Mouse (Mus musculus): ENCODE data around the gene Atf7ip. TPM values are rescaled to one million over a fixed set of nuclear protein-coding genes. Genes with fewer than 3 reads are reported as not detected.

Gene Atf7ip
- polyA plus RNA-seq, 1 experiment from 2014 or later = 59.3 TPM

- H3K27me3 ChIP-seq (ENCODE audit: control insufficient read depth, insufficient read depth, low read length) = no peaks in the 10 kb centered on the region
- no peaks in the 10 kb centered on the region for H3K36me3 ChIP-seq (ENCODE audit: control insufficient read depth, insufficient read depth, low read length)
- H3K27ac ChIP-seq (ENCODE audit: low read length) = no peak overlapping the region
- no peaks in the 10 kb centered on the region for H3K9me3 ChIP-seq (ENCODE audit: control insufficient read depth, low read depth, low read length)
- peak; percentile 60; the same call in 1 of the 2 replicates for ATAC-seq (ENCODE audit: insufficient number of reproducible peaks, insufficient read depth, low FRiP score, low read depth)
- WGBS = 58% methylated on average over 6 of the region's 6 CpGs
- peaks cover 13% of the 10 kb centered on the region; the same call in 1 of the 2 replicates for H3K4me1 ChIP-seq (ENCODE audit: control insufficient read depth, insufficient read depth, low read length)
- no peak overlapping the region for H3K4me2 ChIP-seq (replicated peaks; ENCODE audit: low read depth, low read length)
- H3K9ac ChIP-seq (replicated peaks; ENCODE audit: low read depth, low read length) = no peak overlapping the region
- no peak overlapping the region for H3K4me3 ChIP-seq (ENCODE audit: low read depth, low read length)
Measured at GRCm38 (mm10) chr6:136548041-136548770, 42.2 kb downstream of the Atf7ip start.

- ATAC-seq (ENCODE audit: insufficient number of reproducible peaks, insufficient read depth, low FRiP score, low read depth) = no peak
- Histone ChIP-seq H3K4me2 (replicated peaks; ENCODE audit: low read depth, low read length) (no peak overlapping the region), H3K9ac (replicated peaks; ENCODE audit: low read depth, low read length) (no peak overlapping the region), H3K9me3 (ENCODE audit: control insufficient read depth, low read depth, low read length) (no peaks in the 10 kb centered on the region), H3K4me3 (ENCODE audit: low read depth, low read length) (no peak overlapping the region), H3K36me3 (ENCODE audit: control insufficient read depth, insufficient read depth, low read length) (no peaks in the 10 kb centered on the region), H3K27ac (ENCODE audit: low read length) (peak overlapping the region; percentile 13; the same call in 1 of the 2 replicates), H3K4me1 (ENCODE audit: control insufficient read depth, insufficient read depth, low read length) (peaks cover 10% of the 10 kb centered on the region; the same call in 1 of the 2 replicates), H3K27me3 (ENCODE audit: control insufficient read depth, insufficient read depth, low read length) (no peaks in the 10 kb centered on the region)
- WGBS = 85% methylated on average over 6 of the region's 6 CpGs
Measured at GRCm38 (mm10) chr6:136548796-136549195, 42.8 kb downstream of the Atf7ip start.

- no peak for ATAC-seq (ENCODE audit: insufficient number of reproducible peaks, insufficient read depth, low FRiP score, low read depth)
- H3K36me3 ChIP-seq (ENCODE audit: control insufficient read depth, insufficient read depth, low read length) = no peaks in the 10 kb centered on the region
- no peak overlapping the region for H3K4me2 ChIP-seq (replicated peaks; ENCODE audit: low read depth, low read length)
- peaks cover 9% of the 10 kb centered on the region; the same call in 1 of the 2 replicates for H3K4me1 ChIP-seq (ENCODE audit: control insufficient read depth, insufficient read depth, low read length)
- H3K27me3 ChIP-seq (ENCODE audit: control insufficient read depth, insufficient read depth, low read length) = no peaks in the 10 kb centered on the region
- H3K27ac ChIP-seq (ENCODE audit: low read length) = peak overlapping the region; percentile 52; the same call in 1 of the 2 replicates
- no peaks in the 10 kb centered on the region for H3K9me3 ChIP-seq (ENCODE audit: control insufficient read depth, low read depth, low read length)
- no peak overlapping the region for H3K4me3 ChIP-seq (ENCODE audit: low read depth, low read length)
- no peak overlapping the region for H3K9ac ChIP-seq (replicated peaks; ENCODE audit: low read depth, low read length)
- WGBS = 61% methylated on average over 3 of the region's 3 CpGs
Measured at GRCm38 (mm10) chr6:136549606-136550005, 43.6 kb downstream of the Atf7ip start.

- no peak overlapping the region for H3K9ac ChIP-seq (replicated peaks; ENCODE audit: low read depth, low read length)
- no peaks in the 10 kb centered on the region for H3K27me3 ChIP-seq (ENCODE audit: control insufficient read depth, insufficient read depth, low read length)
- H3K9me3 ChIP-seq (ENCODE audit: control insufficient read depth, low read depth, low read length) = no peaks in the 10 kb centered on the region
- H3K4me2 ChIP-seq (replicated peaks; ENCODE audit: low read depth, low read length) = no peak overlapping the region
- 60% methylated on average over 7 of the region's 7 CpGs for WGBS
- no peaks in the 10 kb centered on the region for H3K36me3 ChIP-seq (ENCODE audit: control insufficient read depth, insufficient read depth, low read length)
- peaks cover 8% of the 10 kb centered on the region; the same call in 1 of the 2 replicates for H3K4me1 ChIP-seq (ENCODE audit: control insufficient read depth, insufficient read depth, low read length)
- no peak for ATAC-seq (ENCODE audit: insufficient number of reproducible peaks, insufficient read depth, low FRiP score, low read depth)
- H3K4me3 ChIP-seq (ENCODE audit: low read depth, low read length) = no peak overlapping the region
- H3K27ac ChIP-seq (ENCODE audit: low read length) = peak overlapping the region; percentile 52; the same call in 1 of the 2 replicates
Measured at GRCm38 (mm10) chr6:136550596-136551304, 44.8 kb downstream of the Atf7ip start.

- ATAC-seq (ENCODE audit: insufficient number of reproducible peaks, insufficient read depth, low FRiP score, low read depth) = no peak
- no peaks in the 10 kb centered on the region for H3K27me3 ChIP-seq (ENCODE audit: control insufficient read depth, insufficient read depth, low read length)
- WGBS = 88% methylated on average over 7 of the region's 7 CpGs
Measured at GRCm38 (mm10) chr6:136551550-136552109, 45.7 kb downstream of the Atf7ip start.

GRCm38 (mm10) chr6:136553156-136553555, 47.2 kb downstream of the Atf7ip start:
- Histone ChIP-seq H3K4me1 (ENCODE audit: control insufficient read depth, insufficient read depth, low read length) (peaks cover 3% of the 10 kb centered on the region; the same call in 1 of the 2 replicates), H3K36me3 (ENCODE audit: control insufficient read depth, insufficient read depth, low read length) (no peaks in the 10 kb centered on the region), H3K4me2 (replicated peaks; ENCODE audit: low read depth, low read length) (no peak overlapping the region), H3K9ac (replicated peaks; ENCODE audit: low read depth, low read length) (no peak overlapping the region), H3K4me3 (ENCODE audit: low read depth, low read length) (no peak overlapping the region), H3K9me3 (ENCODE audit: control insufficient read depth, low read depth, low read length) (no peaks in the 10 kb centered on the region), H3K27me3 (ENCODE audit: control insufficient read depth, insufficient read depth, low read length) (no peaks in the 10 kb centered on the region), H3K27ac (ENCODE audit: low read length) (peak overlapping the region; percentile 49; the same call in 1 of the 2 replicates)
- no peak for ATAC-seq (ENCODE audit: insufficient number of reproducible peaks, insufficient read depth, low FRiP score, low read depth)
- WGBS = 73% methylated on average over 5 of the region's 5 CpGs

More at GRCm38 (mm10) chr6:136551550-136552109, 45.7 kb downstream of the Atf7ip start:
- Histone ChIP-seq H3K36me3 (ENCODE audit: control insufficient read depth, insufficient read depth, low read length) (no peaks in the 10 kb centered on the region), H3K4me3 (ENCODE audit: low read depth, low read length) (no peak overlapping the region), H3K27ac (ENCODE audit: low read length) (no peak overlapping the region), H3K9me3 (ENCODE audit: control insufficient read depth, low read depth, low read length) (no peaks in the 10 kb centered on the region), H3K4me2 (replicated peaks; ENCODE audit: low read depth, low read length) (no peak overlapping the region), H3K4me1 (ENCODE audit: control insufficient read depth, insufficient read depth, low read length) (peaks cover 8% of the 10 kb centered on the region; the same call in 1 of the 2 replicates), H3K9ac (replicated peaks; ENCODE audit: low read depth, low read length) (no peak overlapping the region)

GRCm38 (mm10) chr6:136553767-136554569, 48.0 kb downstream of the Atf7ip start:
- peak overlapping the region; percentile 49; the same call in 1 of the 2 replicates for H3K27ac ChIP-seq (ENCODE audit: low read length)
- no peaks in the 10 kb centered on the region for H3K4me1 ChIP-seq (ENCODE audit: control insufficient read depth, insufficient read depth, low read length)
- no peaks in the 10 kb centered on the region for H3K27me3 ChIP-seq (ENCODE audit: control insufficient read depth, insufficient read depth, low read length)
- H3K9me3 ChIP-seq (ENCODE audit: control insufficient read depth, low read depth, low read length) = no peaks in the 10 kb centered on the region
- H3K9ac ChIP-seq (replicated peaks; ENCODE audit: low read depth, low read length) = no peak overlapping the region
- H3K36me3 ChIP-seq (ENCODE audit: control insufficient read depth, insufficient read depth, low read length) = no peaks in the 10 kb centered on the region
- no peak overlapping the region for H3K4me3 ChIP-seq (ENCODE audit: low read depth, low read length)
- no peak overlapping the region for H3K4me2 ChIP-seq (replicated peaks; ENCODE audit: low read depth, low read length)
- WGBS = 28% methylated on average over 11 of the region's 11 CpGs
- ATAC-seq (ENCODE audit: insufficient number of reproducible peaks, insufficient read depth, low FRiP score, low read depth) = peak; percentile 82

Data from stomach, embryonic 14.5 days (tissue).